Mouse (Mus musculus) cerebellum, adult 2 months (tissue): ENCODE results near the gene Tdrd9. TPM values are rescaled to one million over a fixed set of nuclear protein-coding genes. Genes with fewer than 3 reads are reported as not detected.

ENCODE experiments used
- DNase-seq, 2 experiments: peaks; one replicate each; pipeline ENCODE4 v3.0.0; 2021
- H3K27ac ChIP-seq: fragments of 200-500 bp; 2 replicates; pipeline ENCODE4 v1.5.1; 2012; ENCODE audit warnings: low read length, control low read depth, inconsistent platforms; ENCODE audit not compliant: insufficient read depth
- H3K27me3 ChIP-seq: fragments of 200-500 bp; 2 replicates; pipeline ENCODE4 v1.6.1; 2012; ENCODE audit warnings: inconsistent platforms, mild to moderate bottlenecking, low read length, moderate library complexity; ENCODE audit not compliant: control insufficient read depth, insufficient read depth
- H3K4me1 ChIP-seq: fragments of 200-500 bp; 2 replicates; pipeline ENCODE4 v1.6.1; 2011; ENCODE audit warnings: low read length; ENCODE audit not compliant: control insufficient read depth, insufficient read depth
- H3K4me3 ChIP-seq: fragments of 200-500 bp; replicated peaks from 2 replicates; pipeline ENCODE3; 2011; ENCODE audit warnings: mild to moderate bottlenecking, low read depth, low read length, control low read depth; ENCODE audit not compliant: insufficient read depth
- CTCF ChIP-seq: fragments of 200-500 bp; IDR thresholded peaks from 2 replicates; pipeline ENCODE4 v1.5.1; 2011; ENCODE audit warnings: low read depth, mild to moderate bottlenecking, control low read depth, low read length, moderate library complexity, borderline replicate concordance; ENCODE audit not compliant: insufficient read depth
- POLR2A ChIP-seq: fragments of 200-500 bp; IDR thresholded peaks from 2 replicates; pipeline ENCODE4 v1.6.1; 2011; ENCODE audit warnings: low read length, control low read depth, borderline replicate concordance; ENCODE audit not compliant: insufficient read depth
- WGBS: fragments of 180-500 bp; shearing (Covaris S2); methylation state at CpG from one replicate; pipeline ENCODE4 v1.1.7; 2018; 5-methylcytosine and 5-hydroxymethylcytosine counted together
- polyA plus RNA-seq: library from polyadenylated mRNA; depleted of rRNA; stranded (reverse); fragments of >200 nt; gene quantifications from 2 replicates; pipeline ENCODE4 v1.2.3, GENCODE M21; 2012

Tdrd9 gene
- polyA plus RNA-seq, 1 experiment = 0.21 TPM

DNA sequence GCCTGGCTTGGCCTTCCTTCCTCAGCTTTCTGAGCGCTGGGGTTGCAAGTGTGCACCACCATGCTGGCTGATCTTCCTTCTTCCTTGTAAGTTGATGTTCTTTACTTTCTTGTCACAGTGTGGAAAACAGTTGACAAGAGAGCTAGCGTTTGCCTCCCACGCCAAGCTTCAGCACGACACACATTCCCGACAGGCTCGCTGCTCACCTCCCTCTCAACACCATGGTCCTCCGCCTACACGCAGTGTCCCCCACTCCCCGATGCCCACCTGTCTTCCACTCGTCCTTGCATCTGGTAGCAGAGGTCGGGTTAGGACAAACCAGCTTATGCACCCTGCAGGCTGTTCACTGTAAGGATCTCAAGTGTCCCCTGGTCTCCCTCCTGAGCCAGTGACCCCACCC lies 133.5 kb downstream of the Tdrd9 start:
- TF ChIP-seq POLR2A (no peak), CTCF (no peak)
- H3K4me3 ChIP-seq = no peak overlapping the region
- H3K4me1 ChIP-seq = no peaks in the 10 kb centered on the region
- WGBS = 86% methylated on average over 11 of the region's 11 CpGs
- H3K27me3 ChIP-seq = no peaks in the 10 kb centered on the region; the same call in 1 of the 2 replicates
- DNase-seq = no peak
- H3K27ac ChIP-seq = no peak overlapping the region

DNA sequence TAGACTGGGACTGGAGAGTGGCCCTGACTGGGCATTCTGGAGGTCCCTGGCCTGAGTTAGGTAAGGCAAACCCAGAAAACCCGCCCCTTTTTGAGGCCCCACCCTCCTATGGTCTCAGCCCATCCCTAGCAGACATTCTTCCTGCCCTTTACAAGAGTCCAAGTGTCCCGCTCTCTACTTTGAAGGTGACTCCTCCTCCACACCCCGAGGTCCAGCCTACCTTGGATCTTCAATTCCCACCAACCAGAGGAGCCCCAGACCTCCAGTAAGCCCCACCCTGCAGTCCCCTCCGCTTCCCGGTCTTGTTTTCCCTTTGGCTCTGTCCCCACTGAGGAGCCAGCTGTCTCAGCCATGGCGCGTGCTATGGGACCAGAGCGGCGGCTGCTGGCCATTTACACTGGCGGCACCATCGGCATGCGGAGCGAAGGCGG lies 135.2 kb downstream of the Tdrd9 start, which contains the start of gene Aspg:
TSS of gene Aspg (plus strand) at position 139 of the 431 bp plus-strand sequence.
- no peak within 1 kb of the TSS for H3K4me3 ChIP-seq
- TF ChIP-seq CTCF = no peak
- TF ChIP-seq POLR2A = no peak
- H3K27ac ChIP-seq = no peak within 1 kb of the TSS
- H3K27me3 ChIP-seq = no peaks in the 10 kb centered on the region; the same call in 1 of the 2 replicates
- DNase-seq = no peak
- H3K4me1 ChIP-seq = no peaks in the 10 kb centered on the region
- WGBS = 2% methylated on average over 14 of the region's 14 CpGs

DNA sequence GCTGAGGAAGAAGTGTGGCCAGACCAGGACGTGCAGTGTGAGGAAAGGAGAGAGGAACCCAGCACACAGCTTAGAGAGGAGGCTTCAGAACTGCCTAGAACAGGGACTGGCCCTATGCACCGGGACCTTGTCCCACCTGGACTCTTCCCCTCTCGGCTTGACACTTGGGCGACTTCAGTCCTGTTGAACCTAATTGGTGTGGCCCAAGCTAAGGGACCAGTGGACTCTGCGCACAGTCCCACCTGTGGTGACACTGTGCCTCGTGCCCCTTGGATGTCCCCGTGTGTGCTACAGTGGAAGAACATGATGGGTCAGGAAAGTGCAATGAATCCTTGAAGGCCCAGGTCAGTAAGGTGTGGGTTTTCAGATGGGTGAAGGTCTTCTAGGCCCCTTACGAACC lies 136.3 kb downstream of the Tdrd9 start:
- Histone ChIP-seq H3K27me3 (no peaks in the 10 kb centered on the region; the same call in 1 of the 2 replicates), H3K27ac (no peak overlapping the region), H3K4me1 (no peaks in the 10 kb centered on the region), H3K4me3 (no peak overlapping the region)
- TF ChIP-seq POLR2A (no peak), CTCF (no peak)
- WGBS = 85% methylated on average over 8 of the region's 8 CpGs
- DNase-seq = no peak

DNA sequence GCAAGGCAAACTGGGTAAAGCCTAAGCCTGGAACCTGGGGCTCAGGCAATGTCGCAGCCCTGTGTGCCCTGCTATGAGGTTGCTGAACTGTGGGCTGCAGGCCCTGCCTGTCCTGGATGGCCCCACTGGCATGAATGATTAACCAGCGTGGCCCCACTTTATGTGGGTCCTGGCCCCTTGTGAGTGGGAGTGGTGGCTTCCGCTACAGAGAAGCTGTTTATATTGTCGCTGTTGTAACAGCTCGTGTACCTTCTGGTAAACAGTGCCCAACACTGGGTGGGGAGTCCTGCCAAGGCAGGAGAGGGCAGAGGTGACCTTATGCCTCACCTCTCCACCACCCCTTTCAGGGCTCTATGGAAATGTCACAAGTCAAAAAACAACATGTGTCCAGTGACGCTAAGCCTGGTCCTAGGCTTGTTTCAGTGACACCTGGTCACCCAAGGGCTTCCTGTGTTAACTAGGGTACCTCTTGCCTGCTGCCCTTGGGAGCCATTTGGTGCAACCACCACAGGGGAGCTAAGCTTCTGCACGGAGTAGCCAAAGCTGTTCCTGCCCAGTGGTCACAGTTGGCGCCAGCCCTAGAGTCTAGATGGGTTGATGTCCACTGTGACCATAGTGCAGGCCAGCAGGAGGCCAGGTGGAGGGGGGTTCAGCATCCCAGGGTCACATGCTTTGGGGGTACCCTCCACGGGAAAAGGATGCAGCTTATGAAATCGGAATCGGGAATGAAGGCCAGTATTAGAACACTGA lies 137.5 kb downstream of the Tdrd9 start:
- no peak for TF ChIP-seq POLR2A
- no peak for TF ChIP-seq CTCF
- no peak overlapping the region for H3K27ac ChIP-seq
- 81% methylated on average over 11 of the region's 11 CpGs for WGBS
- no peak overlapping the region for H3K4me3 ChIP-seq
- no peaks in the 10 kb centered on the region; the same call in 1 of the 2 replicates for H3K27me3 ChIP-seq
- H3K4me1 ChIP-seq = no peaks in the 10 kb centered on the region
- no peak for DNase-seq

DNA sequence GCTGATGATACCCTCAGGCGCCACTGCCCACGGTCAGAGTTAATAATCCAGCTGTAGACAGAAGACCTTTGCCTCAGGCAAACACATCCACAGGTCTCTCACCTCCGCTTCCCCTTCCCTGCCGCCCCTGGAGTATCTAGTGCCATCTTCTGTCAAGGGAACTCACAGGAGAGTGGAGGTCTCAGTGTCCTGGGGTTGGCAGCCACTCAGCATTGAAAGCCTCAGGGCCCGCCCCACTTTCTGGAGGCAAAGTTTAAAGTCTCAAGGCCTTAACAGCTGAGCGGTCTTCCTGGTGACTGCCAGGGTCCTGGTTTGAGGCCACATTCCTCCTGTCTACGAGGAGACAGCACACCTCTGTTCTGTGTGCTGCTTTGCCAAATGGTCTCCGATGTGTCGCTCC lies 138.3 kb downstream of the Tdrd9 start:
- no peaks in the 10 kb centered on the region; the same call in 1 of the 2 replicates for H3K27me3 ChIP-seq
- H3K27ac ChIP-seq = no peak overlapping the region
- H3K4me3 ChIP-seq = no peak overlapping the region
- WGBS = 78% methylated on average over 9 of the region's 9 CpGs
- TF ChIP-seq CTCF = no peak
- TF ChIP-seq POLR2A = no peak
- no peak for DNase-seq
- H3K4me1 ChIP-seq = no peaks in the 10 kb centered on the region

DNA sequence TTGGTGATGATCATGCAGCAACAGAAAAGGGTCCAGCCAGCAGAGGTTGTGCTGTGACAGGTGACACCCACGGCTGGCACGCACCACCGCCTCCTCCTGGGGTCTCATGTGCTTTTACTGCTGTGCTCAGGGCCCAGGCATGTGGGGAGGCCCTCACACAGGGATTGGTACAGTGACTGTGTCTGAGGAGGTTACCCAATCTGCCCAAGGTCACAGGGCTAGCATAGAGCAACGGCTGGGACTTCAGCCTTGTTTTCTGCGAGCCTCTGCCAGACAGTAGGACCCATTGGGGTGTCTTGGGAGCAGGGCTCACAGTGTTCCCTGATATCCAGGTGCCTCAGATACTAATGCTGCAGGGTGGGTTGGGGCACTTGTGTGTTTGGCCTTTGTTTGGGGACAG lies 140.0 kb downstream of the Tdrd9 start:
- 80% methylated on average over 5 of the region's 5 CpGs for WGBS
- no peaks in the 10 kb centered on the region for H3K4me1 ChIP-seq

DNA sequence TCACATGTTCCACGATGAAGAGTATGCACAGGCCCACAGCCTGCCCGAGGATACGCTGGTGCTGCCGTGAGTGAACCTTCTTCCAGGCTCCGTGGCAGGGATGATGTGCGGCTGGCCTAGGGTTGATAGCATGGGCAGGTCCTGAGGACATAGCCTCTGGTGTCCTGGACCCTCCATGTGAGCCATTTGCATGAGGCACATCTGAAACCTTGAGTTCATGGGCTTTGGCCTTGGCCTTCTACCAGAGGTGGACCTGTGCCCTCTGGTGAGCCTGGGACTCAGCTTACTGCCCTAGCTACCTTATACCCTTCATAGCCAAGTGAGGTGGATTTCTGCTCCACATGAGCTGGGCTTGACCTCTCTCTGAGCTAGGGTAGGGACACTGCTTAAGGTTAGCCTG lies 140.9 kb downstream of the Tdrd9 start:
- TF ChIP-seq CTCF (no peak), POLR2A (no peak)
- H3K27me3 ChIP-seq = no peaks in the 10 kb centered on the region
- H3K4me3 ChIP-seq = no peak overlapping the region
- no peak for DNase-seq
- 92% methylated on average over 6 of the region's 6 CpGs for WGBS
- no peaks in the 10 kb centered on the region for H3K4me1 ChIP-seq
- H3K27ac ChIP-seq = no peak overlapping the region

More for the DNA sequence above, 140.0 kb downstream of the Tdrd9 start:
- no peak for DNase-seq
- H3K4me3 ChIP-seq = no peak overlapping the region
- TF ChIP-seq POLR2A = no peak
- no peak for TF ChIP-seq CTCF
- H3K27me3 ChIP-seq = no peaks in the 10 kb centered on the region; the same call in 1 of the 2 replicates
- H3K27ac ChIP-seq = no peak overlapping the region

DNA sequence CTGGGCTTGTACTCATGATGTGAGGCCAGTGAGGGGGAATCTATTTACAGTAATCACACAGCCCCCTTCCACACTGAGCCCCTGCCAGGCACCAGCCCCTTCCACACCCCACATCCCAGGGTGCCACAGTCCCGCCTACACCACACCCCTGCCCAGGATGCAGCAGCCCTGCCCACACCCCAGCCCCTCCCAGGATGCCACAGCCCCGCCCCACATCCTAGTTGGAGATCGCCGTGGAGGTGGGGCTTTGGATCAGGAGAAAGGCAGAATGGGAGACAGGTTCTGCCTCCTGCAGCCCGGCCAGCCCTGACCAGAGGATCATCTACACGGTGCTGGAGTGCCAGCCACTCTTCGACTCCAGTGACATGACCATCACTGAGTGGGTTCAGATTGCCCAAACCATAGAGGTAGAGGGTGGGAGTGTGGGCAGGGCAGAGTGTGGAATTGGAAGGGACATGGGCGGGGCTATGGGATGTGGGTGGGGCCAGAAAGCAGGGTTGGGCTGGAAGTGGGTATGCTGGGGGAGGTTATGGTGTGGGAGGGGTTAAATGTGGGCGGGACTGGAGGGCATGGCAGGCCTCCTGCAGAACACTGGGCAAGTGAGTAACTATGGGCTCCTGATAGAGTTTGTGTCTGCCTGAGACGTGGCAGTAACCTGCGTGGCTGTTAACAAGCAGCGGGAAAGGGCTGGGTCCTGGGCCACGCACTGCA lies 141.5 kb downstream of the Tdrd9 start:
- WGBS = 29% methylated on average over 13 of the region's 13 CpGs
- no peaks in the 10 kb centered on the region for H3K27me3 ChIP-seq
- TF ChIP-seq CTCF (no peak), POLR2A (no peak)
- no peak for DNase-seq
- no peak overlapping the region for H3K27ac ChIP-seq
- H3K4me3 ChIP-seq = no peak overlapping the region
- no peaks in the 10 kb centered on the region for H3K4me1 ChIP-seq
